ENCODE assay signal across 7 mouse cellular contexts in genomic region chr7:67952777-67953700, GRCm38 (mm10). TPM values are rescaled to one million over a fixed set of nuclear protein-coding genes. Genes with fewer than 3 reads are reported as not detected.
A peak's percentile ranks its signal among the peaks of the same experiment; 100 is the strongest.
DNase-seq lines count a peak whose midpoint lies in the region; ATAC-seq and TF ChIP-seq lines count a peak whose summit lies in the region.

Igf1r (plus strand) TSS chr7:67952827.

- H3K27me3 ChIP-seq in cerebellum, adult 2 months (ENCODE audit: control insufficient read depth, insufficient read depth, low read length) = no peaks in the 10 kb centered on the region; the same call in 1 of the 2 replicates
- no peaks in the 10 kb centered on the region for H3K27me3 ChIP-seq in forebrain, postnatal 0 days (ENCODE audit: insufficient read depth, low read length)
- 0 out of 2 replicates have a peak, but pooled peaks cover 1% of the 10 kb centered on the region for H3K27me3 ChIP-seq in hindbrain, embryonic 13.5 days
- no peaks in the 10 kb centered on the region for H3K27me3 ChIP-seq in megakaryocyte, embryonic 14.5 days (replicated peaks)
- peaks cover 9% of the 10 kb centered on the region for H3K27me3 ChIP-seq in small intestine, adult 2 months (ENCODE audit: control insufficient read depth, insufficient read depth, low read length)

- peak; percentile 55 for DNase-seq in R1 (ENCODE audit: low read depth, low spot score)
- peak; percentile 43 to 62 for DNase-seq in cerebellum, adult 2 months
- no peak for DNase-seq in forebrain, postnatal 0 days
- peak in 1 of 2 experiments; percentile 17 for DNase-seq in left cerebral cortex, postnatal 14 days (ENCODE audit: low spot score in 2 of 2)

- peak within 1 kb of the TSS; percentile 98 for H3K4me2 ChIP-seq in forebrain, postnatal 0 days (ENCODE audit: low read depth)
- peak within 1 kb of the TSS; percentile 90 for H3K4me2 ChIP-seq in hindbrain, embryonic 13.5 days

- under 1% methylated on average over 60 of the region's 62 CpGs for WGBS in cerebellum, adult 2 months
- WGBS in forebrain, postnatal 0 days = 3% methylated on average over 60 of the region's 62 CpGs
- WGBS in hindbrain, embryonic 13.5 days = under 1% methylated on average over 59 of the region's 62 CpGs
- under 1% methylated on average over 61 of the region's 62 CpGs for WGBS in small intestine, adult 2 months

- no peaks in the 10 kb centered on the region for H3K36me3 ChIP-seq in forebrain, postnatal 0 days (ENCODE audit: insufficient read depth)
- no peaks in the 10 kb centered on the region for H3K36me3 ChIP-seq in hindbrain, embryonic 13.5 days
- H3K36me3 ChIP-seq in megakaryocyte, embryonic 14.5 days (replicated peaks; ENCODE audit: low read length) = no peaks in the 10 kb centered on the region
- no peaks in the 10 kb centered on the region for H3K36me3 ChIP-seq in small intestine, adult 2 months (ENCODE audit: control insufficient read depth, insufficient read depth, low read length)

- TF ChIP-seq CTCF in cerebellum, adult 2 months (IDR thresholded peaks at IDR 0.05; ENCODE audit: borderline replicate concordance, insufficient read depth, low read depth, low read length) = no peak
- TF ChIP-seq CTCF in forebrain, postnatal 0 days (IDR thresholded peaks at IDR 0.05; ENCODE audit: low read depth) = peak; percentile 27; the same call in 1 of the 2 replicates
- no peak for TF ChIP-seq CTCF in small intestine, adult 2 months (IDR thresholded peaks at IDR 0.05; ENCODE audit: extremely low read depth, insufficient read length, insufficient replicate concordance, low read depth, low read length)

- peak within 1 kb of the TSS; percentile 100 for H3K27ac ChIP-seq in cerebellum, adult 2 months (ENCODE audit: insufficient read depth, low read length)
- H3K27ac ChIP-seq in forebrain, postnatal 0 days (ENCODE audit: low read depth, low read length) = peak within 1 kb of the TSS; percentile 99
- peak within 1 kb of the TSS; percentile 100 for H3K27ac ChIP-seq in hindbrain, embryonic 13.5 days
- peak within 1 kb of the TSS; percentile 61 for H3K27ac ChIP-seq in small intestine, adult 2 months (ENCODE audit: insufficient read depth, low read depth, low read length)

- no peaks in the 10 kb centered on the region for H3K9me3 ChIP-seq in forebrain, postnatal 0 days (ENCODE audit: low read length)
- H3K9me3 ChIP-seq in hindbrain, embryonic 13.5 days = no peaks in the 10 kb centered on the region
- H3K9me3 ChIP-seq in megakaryocyte, embryonic 14.5 days = no peaks in the 10 kb centered on the region

- H3K4me3 ChIP-seq in cerebellum, adult 2 months (replicated peaks; ENCODE audit: insufficient read depth, low read depth, low read length) = peak within 1 kb of the TSS; percentile 100
- peak within 1 kb of the TSS; percentile 97 for H3K4me3 ChIP-seq in forebrain, postnatal 0 days (ENCODE audit: low read depth, low read length)
- H3K4me3 ChIP-seq in hindbrain, embryonic 13.5 days = peak within 1 kb of the TSS; percentile 97
- peak within 1 kb of the TSS; percentile 97 for H3K4me3 ChIP-seq in megakaryocyte, embryonic 14.5 days (replicated peaks)
- H3K4me3 ChIP-seq in small intestine, adult 2 months (ENCODE audit: low read depth, low read length) = peak within 1 kb of the TSS; percentile 77

- intact Hi-C loops in left cerebral cortex, postnatal 14 days (cut with DNase I) = loop anchor here (5.0 to 10.0 kb wide), 2 partner anchors 278 to 349 kb away; no protein-coding TSS in a partner anchor

- no peak for TF ChIP-seq POLR2A in cerebellum, adult 2 months (IDR thresholded peaks at IDR 0.05; ENCODE audit: borderline replicate concordance, insufficient read depth, low read length)
- TF ChIP-seq POLR2A in small intestine, adult 2 months (IDR thresholded peaks at IDR 0.05; ENCODE audit: low read depth, low read length) = no peak

- peak within 1 kb of the TSS; percentile 90 for H3K9ac ChIP-seq in forebrain, postnatal 0 days
- peak within 1 kb of the TSS; percentile 93 for H3K9ac ChIP-seq in hindbrain, embryonic 13.5 days

- ATAC-seq in forebrain, postnatal 0 days = no peak
- no peak for ATAC-seq in hindbrain, embryonic 13.5 days (ENCODE audit: low FRiP score)

- peaks cover 6% of the 10 kb centered on the region; the same call in 1 of the 2 replicates for H3K4me1 ChIP-seq in cerebellum, adult 2 months (ENCODE audit: control insufficient read depth, insufficient read depth, low read length)
- peaks cover 19% of the 10 kb centered on the region for H3K4me1 ChIP-seq in forebrain, postnatal 0 days (ENCODE audit: insufficient read depth)
- peaks cover 44% of the 10 kb centered on the region for H3K4me1 ChIP-seq in hindbrain, embryonic 13.5 days (replicated peaks)
- H3K4me1 ChIP-seq in megakaryocyte, embryonic 14.5 days = peaks cover 48% of the 10 kb centered on the region
- H3K4me1 ChIP-seq in small intestine, adult 2 months (ENCODE audit: control insufficient read depth, insufficient read depth, insufficient read length, low read length) = peaks cover 11% of the 10 kb centered on the region; the same call in 1 of the 2 replicates

RNA-seq across cellular contexts. Expression of gene Igf1r, which starts in this region (rescaled TPM):
- polyA plus RNA-seq in cerebellum, adult 2 months (2012; rRNA removed) = 20.5 and 21.9 TPM in 2 replicates
- 31.6 and 37.8 TPM in 2 replicates for total RNA-seq in forebrain, postnatal 0 days (2014; rRNA removed)
- polyA plus RNA-seq in forebrain, postnatal 0 days (2015; fragmentation: Nextera tagmentation; extraction: Ambion mirVana) = 8.1 and 12.8 TPM in 2 replicates
- polyA plus RNA-seq in hindbrain, embryonic 13.5 days (2015; fragmentation: Nextera tagmentation; extraction: Ambion mirVana) = 24.9 and 26.8 TPM in 2 replicates
- 10 to 100 TPM; 39.0 to 49.5 TPM for total RNA-seq in left cerebral cortex, postnatal 14 days (2021)
- polyA plus RNA-seq in megakaryocyte, embryonic 14.5 days (2012; ENCODE audit: insufficient read depth, low replicate concordance) = 8.7 and 14.2 TPM in 2 replicates
- 2.1 and 2.6 TPM in 2 replicates for polyA plus RNA-seq in small intestine, adult 2 months (2012; rRNA removed)
